Mouse (Mus musculus) erythroblast, embryonic 14.5 days (primary cell): ENCODE data around the gene Ttc21b. TPM values are rescaled to one million over a fixed set of nuclear protein-coding genes. Genes with fewer than 3 reads are reported as not detected.
"Not testable (repeated sequence)": the region's sequence is repeated elsewhere in the genome, so short reads cannot be mapped to it uniquely, and the experiment has no call there.

Experiments
- H3K27me3 ChIP-seq: 2 replicates; pipeline ENCODE4 v1.6.1; 2012; ENCODE audit warnings: inconsistent platforms; ENCODE audit not compliant: control insufficient read depth
- H3K36me3 ChIP-seq: 2 replicates; pipeline ENCODE4 v1.6.1; 2012; ENCODE audit warnings: mild to moderate bottlenecking, inconsistent platforms; ENCODE audit not compliant: control insufficient read depth
- H3K4me1 ChIP-seq: 2 replicates; pipeline ENCODE4 v1.6.1; 2012; ENCODE audit warnings: inconsistent platforms; ENCODE audit not compliant: control insufficient read depth
- H3K4me3 ChIP-seq: replicated peaks from 2 replicates; pipeline ENCODE3; 2012; ENCODE audit warnings: moderate library complexity, mild to moderate bottlenecking, inconsistent platforms
- H3K9me3 ChIP-seq: 2 replicates; pipeline ENCODE4 v1.6.1; 2012; ENCODE audit warnings: low read length, inconsistent platforms, mixed read lengths; ENCODE audit not compliant: control insufficient read depth
- GATA1 ChIP-seq: IDR thresholded peaks from 2 replicates; pipeline ENCODE4 v1.6.1; 2012; ENCODE audit warnings: low read length, inconsistent platforms, mixed read lengths
- TAL1 ChIP-seq: IDR thresholded peaks from 3 replicates; pipeline ENCODE4 v1.6.1; 2012; ENCODE audit warnings: low read length, inconsistent platforms, mixed read lengths
- polyA plus RNA-seq: library from polyadenylated mRNA; stranded (reverse); fragments of >175 nt; gene quantifications from 2 replicates; pipeline ENCODE4 v1.2.3, GENCODE M21; 2012

Ttc21b gene
- polyA plus RNA-seq, 1 experiment: not detected

- H3K4me3 ChIP-seq: no peak overlapping the region
- TF ChIP-seq TAL1: no peak
- no peak for TF ChIP-seq GATA1
- no peaks in the 10 kb centered on the region for H3K27me3 ChIP-seq
- H3K9me3 ChIP-seq: no peaks in the 10 kb centered on the region
- no peaks in the 10 kb centered on the region for H3K4me1 ChIP-seq
- no peaks in the 10 kb centered on the region for H3K36me3 ChIP-seq
Measured at GRCm38 (mm10) chr2:66204218-66204617, 52.2 kb downstream of the Ttc21b start.

GRCm38 (mm10) chr2:66200195-66200594, 56.2 kb downstream of the Ttc21b start:
- H3K9me3 ChIP-seq: no peaks in the 10 kb centered on the region
- H3K4me3 ChIP-seq: no peak overlapping the region
- no peaks in the 10 kb centered on the region for H3K27me3 ChIP-seq
- H3K36me3 ChIP-seq: no peaks in the 10 kb centered on the region
- TF ChIP-seq GATA1 (no peak), TAL1 (no peak)
- H3K4me1 ChIP-seq: no peaks in the 10 kb centered on the region

- H3K9me3 ChIP-seq: no peaks in the 10 kb centered on the region
Measured at GRCm38 (mm10) chr2:66191691-66192100, 64.7 kb downstream of the Ttc21b start.

GRCm38 (mm10) chr2:66190157-66190556, 66.3 kb downstream of the Ttc21b start:
- no peaks in the 10 kb centered on the region for H3K9me3 ChIP-seq
- H3K4me1 ChIP-seq: no peaks in the 10 kb centered on the region
- H3K36me3 ChIP-seq: no peaks in the 10 kb centered on the region
- TF ChIP-seq GATA1 (no peak), TAL1 (no peak)
- no peak overlapping the region for H3K4me3 ChIP-seq
- H3K27me3 ChIP-seq: no peaks in the 10 kb centered on the region

More at GRCm38 (mm10) chr2:66191691-66192100, 64.7 kb downstream of the Ttc21b start:
- H3K36me3 ChIP-seq: no peaks in the 10 kb centered on the region
- H3K4me3 ChIP-seq: no peak overlapping the region
- TF ChIP-seq TAL1: no peak
- no peak for TF ChIP-seq GATA1
- H3K4me1 ChIP-seq: no peaks in the 10 kb centered on the region
- no peaks in the 10 kb centered on the region for H3K27me3 ChIP-seq

GRCm38 (mm10) chr2:66189197-66189596, 67.2 kb downstream of the Ttc21b start:
- H3K4me3 ChIP-seq, H3K36me3 ChIP-seq, H3K9me3 ChIP-seq: not testable (repeated sequence)

GRCm38 (mm10) chr2:66187520-66187919, 68.9 kb downstream of the Ttc21b start:
- no peaks in the 10 kb centered on the region for H3K4me1 ChIP-seq
- no peak overlapping the region for H3K4me3 ChIP-seq
- no peaks in the 10 kb centered on the region for H3K27me3 ChIP-seq
- TF ChIP-seq TAL1 (no peak), GATA1 (no peak)
- no peaks in the 10 kb centered on the region for H3K36me3 ChIP-seq
- no peaks in the 10 kb centered on the region for H3K9me3 ChIP-seq

More at GRCm38 (mm10) chr2:66189197-66189596, 67.2 kb downstream of the Ttc21b start:
- H3K4me1 ChIP-seq, H3K27me3 ChIP-seq: not testable (repeated sequence)

GRCm38 (mm10) chr2:66184431-66185164, 71.8 kb downstream of the Ttc21b start:
- H3K36me3 ChIP-seq: no peaks in the 10 kb centered on the region
- no peaks in the 10 kb centered on the region for H3K27me3 ChIP-seq
- TF ChIP-seq GATA1 (no peak), TAL1 (no peak)
- no peaks in the 10 kb centered on the region for H3K9me3 ChIP-seq
- no peaks in the 10 kb centered on the region for H3K4me1 ChIP-seq
- no peak overlapping the region for H3K4me3 ChIP-seq

- no peaks in the 10 kb centered on the region for H3K27me3 ChIP-seq
- H3K4me1 ChIP-seq: no peaks in the 10 kb centered on the region
- H3K36me3 ChIP-seq: no peaks in the 10 kb centered on the region
- TF ChIP-seq TAL1 (no peak), GATA1 (no peak)
- H3K4me3 ChIP-seq: no peak overlapping the region
- H3K9me3 ChIP-seq: no peaks in the 10 kb centered on the region
Measured at GRCm38 (mm10) chr2:66180293-66180692, 76.1 kb downstream of the Ttc21b start.

GRCm38 (mm10) chr2:66179782-66180181, 76.6 kb downstream of the Ttc21b start:
- TF ChIP-seq TAL1 (no peak), GATA1 (no peak)
- Histone ChIP-seq H3K9me3 (no peaks in the 10 kb centered on the region), H3K27me3 (no peaks in the 10 kb centered on the region), H3K4me3 (no peak overlapping the region), H3K36me3 (no peaks in the 10 kb centered on the region), H3K4me1 (no peaks in the 10 kb centered on the region)

GRCm38 (mm10) chr2:66178848-66179215, 77.6 kb downstream of the Ttc21b start:
- TF ChIP-seq TAL1 (no peak), GATA1 (no peak)
- Histone ChIP-seq H3K4me1 (no peaks in the 10 kb centered on the region), H3K36me3 (no peaks in the 10 kb centered on the region), H3K4me3 (no peak overlapping the region), H3K27me3 (no peaks in the 10 kb centered on the region), H3K9me3 (no peaks in the 10 kb centered on the region)
